Mouse (Mus musculus) MEL (cell line): Measurements from ENCODE around the gene Nmrk1. TPM values are rescaled to one million over a fixed set of nuclear protein-coding genes. Genes with fewer than 3 reads are reported as not detected.

Source experiments
- DNase-seq: peaks from one replicate; pipeline ENCODE4 v3.0.0; 2011; ENCODE audit warnings: low read depth, low spot score
- H3K27ac ChIP-seq: 2 replicates; pipeline ENCODE4 v1.5.1; 2012; ENCODE audit warnings: low read depth, mild to moderate bottlenecking, control low read depth, low read length, moderate library complexity; ENCODE audit not compliant: control insufficient read depth
- H3K27me3 ChIP-seq, 2 experiments: fragments of 150-350 bp in 1 of 2; sonication (generic) in 1 of 2; 2 replicates each; pipeline ENCODE4 v1.6.1; 2012; ENCODE audit warnings: low read length in 2 of 2, mild to moderate bottlenecking in 2 of 2, improper control_type of control experiment in 1 of 2, moderate library complexity in 1 of 2; ENCODE audit not compliant: insufficient read depth in 2 of 2, control insufficient read depth in 1 of 2
- H3K36me3 ChIP-seq, 2 experiments: 2 replicates each; pipeline ENCODE4 v1.6.1; 2012 to 2014; ENCODE audit warnings: low read length in 2 of 2, improper control_type of control experiment in 1 of 2, inconsistent platforms in 1 of 2, mild to moderate bottlenecking in 1 of 2; ENCODE audit not compliant: insufficient read depth in 2 of 2, control insufficient read depth in 1 of 2
- H3K4me1 ChIP-seq, 2 experiments: fragments of 150-350 bp in 1 of 2; sonication (generic) in 1 of 2; 2 replicates each; pipeline ENCODE4 v1.6.1; 2012; ENCODE audit warnings: low read length in 2 of 2, improper control_type of control experiment in 1 of 2, mild to moderate bottlenecking in 1 of 2; ENCODE audit not compliant: insufficient read depth in 2 of 2, control insufficient read depth in 1 of 2
- H3K4me3 ChIP-seq, 2 experiments: fragments of 150-350 bp in 1 of 2; sonication (generic) in 1 of 2; 2 replicates each; pipeline ENCODE4 v1.5.1; 2012; ENCODE audit warnings: low read depth in 2 of 2, low read length in 2 of 2, mild to moderate bottlenecking in 2 of 2, moderate library complexity in 2 of 2, control low read depth in 1 of 2, improper control_type of control experiment in 1 of 2; ENCODE audit not compliant: control insufficient read depth in 1 of 2, insufficient read depth in 1 of 2
- H3K79me2 ChIP-seq: 2 replicates; pipeline ENCODE4 v1.6.1; 2012; ENCODE audit warnings: mild to moderate bottlenecking, low read length, moderate library complexity; ENCODE audit not compliant: control insufficient read depth, poor library complexity, insufficient read depth
- H3K9ac ChIP-seq: 2 replicates; pipeline ENCODE4 v1.6.1; 2012; ENCODE audit warnings: low read depth, mild to moderate bottlenecking, control low read depth, low read length, moderate library complexity; ENCODE audit not compliant: control insufficient read depth, poor library complexity, severe bottlenecking
- H3K9me3 ChIP-seq: fragments of 150-350 bp; sonication (generic); replicated peaks from 2 replicates; pipeline ENCODE4 v1.6.1; 2012; ENCODE audit warnings: mild to moderate bottlenecking, low read length, improper control_type of control experiment, moderate library complexity; ENCODE audit not compliant: insufficient read depth
- CHD1 ChIP-seq: IDR thresholded peaks from 2 replicates; pipeline ENCODE4 v1.6.1; 2012; ENCODE audit warnings: low read depth, mild to moderate bottlenecking, inconsistent platforms, low read length, improper control_type of control experiment
- CHD2 ChIP-seq: IDR thresholded peaks from 2 replicates; pipeline ENCODE4 v1.6.1; 2011; ENCODE audit warnings: low read length, improper control_type of control experiment
- CTCF ChIP-seq, 3 experiments: IDR thresholded peaks in 2 of 3; conservative IDR thresholded peaks in 1 of 3; 2 replicates each; pipeline ENCODE4 v1.5.1; 2011 to 2012; ENCODE audit warnings: low read length in 3 of 3, low read depth in 2 of 3, mild to moderate bottlenecking in 2 of 3, improper control_type of control experiment in 1 of 3, inconsistent platforms in 1 of 3, mixed read lengths in 1 of 3, moderate library complexity in 1 of 3; ENCODE audit not compliant: control insufficient read depth in 1 of 3, insufficient read depth in 1 of 3, poor library complexity in 1 of 3, severe bottlenecking in 1 of 3
- E2F4 ChIP-seq: IDR thresholded peaks from 2 replicates; pipeline ENCODE4 v1.6.1; 2011; ENCODE audit warnings: low read depth, low read length, improper control_type of control experiment, borderline replicate concordance
- ELF1 ChIP-seq: IDR thresholded peaks from 2 replicates; pipeline ENCODE4 v1.6.1; 2014; ENCODE audit warnings: low read depth, mild to moderate bottlenecking, inconsistent platforms, low read length, improper control_type of control experiment, moderate library complexity
- EP300 ChIP-seq, 2 experiments: IDR thresholded peaks; 2 replicates each; pipeline ENCODE4 v1.6.1; 2011; ENCODE audit warnings: improper control_type of control experiment in 2 of 2, low read length in 2 of 2, low read depth in 1 of 2, mild to moderate bottlenecking in 1 of 2
- ETS1 ChIP-seq: IDR thresholded peaks from 2 replicates; pipeline ENCODE4 v1.6.1; 2012; ENCODE audit warnings: low read depth, mild to moderate bottlenecking, inconsistent platforms, low read length, improper control_type of control experiment, moderate library complexity
- GABPA ChIP-seq: IDR thresholded peaks from 2 replicates; pipeline ENCODE4 v1.6.1; 2012; ENCODE audit warnings: low read depth, mild to moderate bottlenecking, inconsistent platforms, low read length, improper control_type of control experiment, moderate library complexity
- GATA1 ChIP-seq: IDR thresholded peaks from 2 replicates; pipeline ENCODE4 v1.6.1; 2011; ENCODE audit warnings: low read depth, low read length, improper control_type of control experiment
- HCFC1 ChIP-seq: IDR thresholded peaks from 2 replicates; pipeline ENCODE4 v1.6.1; 2012; ENCODE audit warnings: low read depth, mild to moderate bottlenecking, inconsistent platforms, low read length, improper control_type of control experiment, moderate library complexity
- JUND ChIP-seq: IDR thresholded peaks from 2 replicates; pipeline ENCODE4 v1.6.1; 2011; ENCODE audit warnings: low read depth, mild to moderate bottlenecking, improper control_type of control experiment, low read length
- KAT2A ChIP-seq: conservative IDR thresholded peaks from 2 replicates; pipeline ENCODE4 v1.6.1; 2012; ENCODE audit warnings: low read depth, low read length, improper control_type of control experiment, inconsistent platforms
- MAFK ChIP-seq: IDR thresholded peaks from 2 replicates; pipeline ENCODE4 v1.6.1; 2011; ENCODE audit warnings: low read depth, mild to moderate bottlenecking, low read length, improper control_type of control experiment, borderline replicate concordance
- MAX ChIP-seq: IDR thresholded peaks from 2 replicates; pipeline ENCODE4 v1.6.1; 2011; ENCODE audit warnings: low read length, improper control_type of control experiment
- MAZ ChIP-seq: IDR thresholded peaks from 2 replicates; pipeline ENCODE4 v1.6.1; 2012; ENCODE audit warnings: low read depth, mild to moderate bottlenecking, inconsistent platforms, low read length, improper control_type of control experiment
- MXI1 ChIP-seq: IDR thresholded peaks from 2 replicates; pipeline ENCODE4 v1.6.1; 2011; ENCODE audit warnings: mild to moderate bottlenecking, low read depth, low read length, improper control_type of control experiment
- MYB ChIP-seq: IDR thresholded peaks from 2 replicates; pipeline ENCODE4 v1.6.1; 2011; ENCODE audit warnings: mild to moderate bottlenecking, low read depth, low read length, improper control_type of control experiment
- MYC ChIP-seq: IDR thresholded peaks from 2 replicates; pipeline ENCODE4 v1.6.1; 2011; ENCODE audit warnings: low read depth, mild to moderate bottlenecking, low read length, improper control_type of control experiment, moderate library complexity
- NELFE ChIP-seq: IDR thresholded peaks from 2 replicates; pipeline ENCODE4 v1.6.1; 2011; ENCODE audit warnings: low read depth, low read length, improper control_type of control experiment
- NRF1 ChIP-seq: IDR thresholded peaks from 2 replicates; pipeline ENCODE4 v1.6.1; 2014; ENCODE audit warnings: low read depth, mild to moderate bottlenecking, inconsistent platforms, low read length, improper control_type of control experiment, moderate library complexity; ENCODE audit not compliant: poor library complexity, insufficient read depth, severe bottlenecking
- POLR2A ChIP-seq, 2 experiments: IDR thresholded peaks; 2 replicates each; pipeline ENCODE4 v1.6.1; 2011 to 2012; ENCODE audit warnings: low read length in 2 of 2, mild to moderate bottlenecking in 2 of 2, control low read depth in 1 of 2, improper control_type of control experiment in 1 of 2, low read depth in 1 of 2, moderate library complexity in 1 of 2; ENCODE audit not compliant: control insufficient read depth in 1 of 2, insufficient read depth in 1 of 2, poor library complexity in 1 of 2
- POLR2AphosphoS2 ChIP-seq: IDR thresholded peaks from 2 replicates; pipeline ENCODE4 v1.6.1; 2011; ENCODE audit warnings: low read length, improper control_type of control experiment
- POLR2AphosphoS5 ChIP-seq: IDR thresholded peaks from 2 replicates; pipeline ENCODE4 v1.6.1; 2012; ENCODE audit warnings: low read depth, borderline replicate concordance, mild to moderate bottlenecking, inconsistent platforms, low read length, moderate library complexity, mixed read lengths
- RAD21 ChIP-seq: IDR thresholded peaks from 2 replicates; pipeline ENCODE4 v1.6.1; 2011; ENCODE audit warnings: mild to moderate bottlenecking, low read depth, low read length, improper control_type of control experiment
- RCOR1 ChIP-seq: IDR thresholded peaks from 2 replicates; pipeline ENCODE4 v1.6.1; 2012; ENCODE audit warnings: low read depth, mild to moderate bottlenecking, inconsistent platforms, low read length, improper control_type of control experiment
- SIN3A ChIP-seq: IDR thresholded peaks from 2 replicates; pipeline ENCODE4 v1.6.1; 2012; ENCODE audit warnings: low read length, improper control_type of control experiment, inconsistent platforms
- SMC3 ChIP-seq: IDR thresholded peaks from 2 replicates; pipeline ENCODE4 v1.6.1; 2011; ENCODE audit warnings: low read depth, low read length, improper control_type of control experiment
- TAL1 ChIP-seq: IDR thresholded peaks from 2 replicates; pipeline ENCODE4 v1.6.1; 2012; ENCODE audit warnings: mild to moderate bottlenecking, inconsistent platforms, low read length, moderate library complexity, mixed read lengths
- TBP ChIP-seq: IDR thresholded peaks from 2 replicates; pipeline ENCODE4 v1.8.0; 2011; ENCODE audit warnings: low read depth, low read length, improper control_type of control experiment
- TCF12 ChIP-seq: IDR thresholded peaks from 2 replicates; pipeline ENCODE4 v1.6.1; 2014; ENCODE audit warnings: low read depth, mild to moderate bottlenecking, inconsistent platforms, low read length, improper control_type of control experiment, moderate library complexity
- UBTF ChIP-seq: IDR thresholded peaks from 2 replicates; pipeline ENCODE4 v1.6.1; 2012; ENCODE audit warnings: low read depth, mild to moderate bottlenecking, inconsistent platforms, low read length, improper control_type of control experiment, moderate library complexity, borderline replicate concordance; ENCODE audit not compliant: insufficient read depth
- USF1 ChIP-seq: IDR thresholded peaks from 2 replicates; pipeline ENCODE4 v1.6.1; 2014; ENCODE audit warnings: low read depth, mild to moderate bottlenecking, inconsistent platforms, low read length, improper control_type of control experiment, moderate library complexity
- USF2 ChIP-seq, 2 experiments: IDR thresholded peaks; 2 replicates each; pipeline ENCODE4 v1.6.1; 2011 to 2012; ENCODE audit warnings: improper control_type of control experiment in 2 of 2, low read length in 2 of 2, borderline replicate concordance in 1 of 2, inconsistent platforms in 1 of 2, low read depth in 1 of 2, mild to moderate bottlenecking in 1 of 2; ENCODE audit not compliant: insufficient read depth in 1 of 2
- ZC3H11A ChIP-seq: IDR thresholded peaks from 2 replicates; pipeline ENCODE4 v1.6.1; 2012; ENCODE audit warnings: low read depth, mild to moderate bottlenecking, inconsistent platforms, low read length, improper control_type of control experiment
- ZKSCAN1 ChIP-seq: IDR thresholded peaks from 2 replicates; pipeline ENCODE4 v1.6.1; 2012; ENCODE audit warnings: low read depth, mild to moderate bottlenecking, inconsistent platforms, low read length, improper control_type of control experiment, moderate library complexity
- ZMIZ1 ChIP-seq: IDR thresholded peaks from 2 replicates; pipeline ENCODE4 v1.6.1; 2012; ENCODE audit warnings: low read depth, mild to moderate bottlenecking, inconsistent platforms, low read length, improper control_type of control experiment, moderate library complexity
- ZNF384 ChIP-seq: IDR thresholded peaks from 2 replicates; pipeline ENCODE4 v1.6.1; 2012; ENCODE audit warnings: low read depth, mild to moderate bottlenecking, inconsistent platforms, low read length, improper control_type of control experiment
- polyA plus RNA-seq, 2 experiments: library from polyadenylated mRNA; stranded (reverse) in 1 of 2; unstranded in 1 of 2; fragments of >175 nt in 1 of 2; fragments of >200 nt in 1 of 2; gene quantifications; 2 replicates each; pipeline versions ENCODE4 v1.2.1 to v1.2.4; 2012; ENCODE audit warnings: low replicate concordance in 2 of 2, low read depth in 1 of 2; ENCODE audit not compliant: insufficient read length in 2 of 2, insufficient read depth in 1 of 2, missing spikeins in 1 of 2
- total RNA-seq: library from RNA; depleted of rRNA; stranded (reverse); fragments of 300-350 nt; gene quantifications from 2 replicates; pipeline ENCODE4 v1.2.3, GENCODE M21; 2012

Gene Nmrk1
- total and polyA plus RNA-seq, 3 experiments, result 18.5 to 22.5 TPM; not detected in 1

DNA sequence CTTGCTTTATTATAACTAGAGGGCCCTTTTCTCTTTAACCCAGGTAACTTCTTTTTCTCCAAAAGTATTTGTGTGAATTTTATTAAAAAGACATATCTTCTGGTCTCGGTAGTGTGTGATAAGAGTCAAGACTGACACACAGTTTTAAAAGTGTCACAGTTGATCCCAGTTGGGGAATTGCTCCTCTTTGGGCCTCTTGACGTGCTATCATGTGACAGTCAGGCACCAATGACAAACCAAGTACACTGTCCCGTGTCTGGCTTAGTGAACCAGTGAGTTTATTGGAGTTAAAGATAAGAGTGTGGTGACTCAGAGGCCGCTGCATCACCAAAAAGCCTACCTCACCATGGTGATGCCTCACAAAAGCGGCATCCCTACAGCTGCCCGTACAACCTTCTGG, 12.3 kb downstream of the Nmrk1 start:
- peak; percentile 92 for DNase-seq
- Histone ChIP-seq H3K4me1 (peaks cover 29 to 35% of the 10 kb centered on the region in 2 experiments), H3K27me3 (no peaks in the 10 kb centered on the region), H3K4me3 (peak overlapping the region in 1 of 2 experiments; percentile 36; a peak in 1 of 4 replicates), H3K27ac (peak overlapping the region; percentile 98), H3K9ac (peak overlapping the region; percentile 59), H3K79me2 (no peaks in the 10 kb centered on the region; the same call in 1 of the 2 replicates), H3K9me3 (no peaks in the 10 kb centered on the region), H3K36me3 (peaks cover 10 to 51% of the 10 kb centered on the region in 2 experiments)
- TF ChIP-seq KAT2A (no peak), CHD2 (no peak), ZKSCAN1 (no peak), GABPA (no peak), MAFK (no peak), ELF1 (no peak), E2F4 (no peak), UBTF (no peak), TAL1 (no peak; the same call in 1 of the 2 replicates), SMC3 (no peak), ZMIZ1 (no peak), CHD1 (no peak), EP300 (IDR thresholded peaks at IDR 0.05; ENCODE audit: low read depth in 1 of 2, low read length in 2 of 2) (peak; percentile 46 to 77; a peak in 2 of 4 replicates), TBP (no peak; the same call in none of the 2 replicates), POLR2AphosphoS2 (peak; percentile 66; the same call in 1 of the 2 replicates), USF1 (peak; percentile 97), ZNF384 (no peak), ZC3H11A (no peak), POLR2A (IDR thresholded peaks at IDR 0.05; ENCODE audit: control insufficient read depth in 1 of 2, insufficient read depth in 1 of 2, low read depth in 1 of 2, low read length in 2 of 2, poor library complexity in 1 of 2) (peak; percentile 43 to 61; a peak in 2 of 4 replicates), MXI1 (peak; percentile 36; the same call in 1 of the 2 replicates), MYB (0 out of 2 replicates have a peak, but pooled peaks have one; percentile 17), MAZ (no peak), NELFE (peak; percentile 46; the same call in 1 of the 2 replicates), ETS1 (peak; percentile 92), GATA1 (peak; percentile 84), MYC (peak; percentile 50; the same call in 1 of the 2 replicates), SIN3A (peak; percentile 70; the same call in 1 of the 2 replicates), NRF1 (no peak), USF2 (IDR thresholded peaks at IDR 0.05; ENCODE audit: borderline replicate concordance in 1 of 2, insufficient read depth in 1 of 2, low read depth in 1 of 2, low read length in 2 of 2) (peak; percentile 37 to 89; a peak in 3 of 4 replicates), JUND (0 out of 2 replicates have a peak, but pooled peaks have one; percentile 65), CTCF (IDR thresholded peaks at IDR 0.05 in 2 of 3, conservative IDR thresholded peaks at IDR 0.05 in 1 of 3; ENCODE audit: control insufficient read depth in 1 of 3, insufficient read depth in 1 of 3, low read depth in 2 of 3, low read length in 3 of 3, poor library complexity in 1 of 3, severe bottlenecking in 1 of 3) (no peak), HCFC1 (peak; percentile 47; the same call in 1 of the 2 replicates), RAD21 (no peak), TCF12 (peak; percentile 36; the same call in 1 of the 2 replicates), MAX (peak; percentile 78), RCOR1 (peak; percentile 12; the same call in 1 of the 2 replicates), POLR2AphosphoS5 (no peak)
